Mouse (Mus musculus): ENCODE results near the gene Gm20388.

- TF ChIP-seq CTCF (IDR thresholded peaks at IDR 0.05; ENCODE audit: control insufficient read depth, insufficient read depth, low read length) (no peak), POLR2A (IDR thresholded peaks at IDR 0.05; ENCODE audit: borderline replicate concordance, control insufficient read depth, low read depth, low read length) (no peak)
Measured at GRCm38 (mm10) chr8:121525111-121525818, 1614.6 kb downstream of the Gm20388 start.

Data from bone marrow, adult 2 months (tissue).